Mouse (Mus musculus): ENCODE data around the gene Foxn3. TPM values are rescaled to one million over a fixed set of nuclear protein-coding genes. Genes with fewer than 3 reads are reported as not detected.

The Foxn3 gene
- polyA plus RNA-seq, 1 experiment, result 61.0 TPM

- Histone ChIP-seq H3K9ac (ENCODE audit: low read depth, poor library complexity, severe bottlenecking) (no peak overlapping the region), H3K27ac (ENCODE audit: insufficient read depth, low read length) (no peak overlapping the region; the same call in 1 of the 2 replicates)
These were observed 214.3 kb downstream of the Foxn3 start for GRCm38 (mm10) chr12:99348940-99349649.

GRCm38 (mm10) chr12:99347512-99347911 is 215.9 kb downstream of the Foxn3 start:
- H3K36me3 ChIP-seq (ENCODE audit: control insufficient read depth, insufficient read depth, low read length, poor library complexity, severe bottlenecking), result no peaks in the 10 kb centered on the region
- H3K9me3 ChIP-seq (replicated peaks; ENCODE audit: control insufficient read depth, insufficient read depth, low read length, poor library complexity, severe bottlenecking), result no peaks in the 10 kb centered on the region
- no peak for TF ChIP-seq CTCF (IDR thresholded peaks at IDR 0.05; ENCODE audit: low read depth, low read length)
- no peak for TF ChIP-seq POLR2A (IDR thresholded peaks at IDR 0.05; ENCODE audit: insufficient read depth, low read length)
- TF ChIP-seq EP300 (IDR thresholded peaks at IDR 0.05; ENCODE audit: insufficient read depth, low read depth, low read length), result no peak
- H3K9ac ChIP-seq (ENCODE audit: low read depth, poor library complexity, severe bottlenecking), result no peak overlapping the region
- peaks cover 24% of the 10 kb centered on the region for H3K4me1 ChIP-seq (ENCODE audit: control insufficient read depth, insufficient read depth, low read length)
- no peak overlapping the region for H3K27ac ChIP-seq (ENCODE audit: insufficient read depth, low read length)
- no peak overlapping the region for H3K4me3 ChIP-seq (ENCODE audit: low read depth, low read length)
- H3K27me3 ChIP-seq (ENCODE audit: control insufficient read depth, insufficient read depth, low read length, poor library complexity, severe bottlenecking), result no peaks in the 10 kb centered on the region

More at GRCm38 (mm10) chr12:99348940-99349649, 214.3 kb downstream of the Foxn3 start:
- H3K9me3 ChIP-seq (replicated peaks; ENCODE audit: control insufficient read depth, insufficient read depth, low read length, poor library complexity, severe bottlenecking), result no peaks in the 10 kb centered on the region
- no peaks in the 10 kb centered on the region for H3K27me3 ChIP-seq (ENCODE audit: control insufficient read depth, insufficient read depth, low read length, poor library complexity, severe bottlenecking)
- TF ChIP-seq POLR2A (IDR thresholded peaks at IDR 0.05; ENCODE audit: insufficient read depth, low read length) (no peak), EP300 (IDR thresholded peaks at IDR 0.05; ENCODE audit: insufficient read depth, low read depth, low read length) (no peak), CTCF (IDR thresholded peaks at IDR 0.05; ENCODE audit: low read depth, low read length) (no peak)
- no peaks in the 10 kb centered on the region for H3K36me3 ChIP-seq (ENCODE audit: control insufficient read depth, insufficient read depth, low read length, poor library complexity, severe bottlenecking)
- H3K4me1 ChIP-seq (ENCODE audit: control insufficient read depth, insufficient read depth, low read length), result peaks cover 17% of the 10 kb centered on the region
- H3K4me3 ChIP-seq (ENCODE audit: low read depth, low read length), result no peak overlapping the region

DNA sequence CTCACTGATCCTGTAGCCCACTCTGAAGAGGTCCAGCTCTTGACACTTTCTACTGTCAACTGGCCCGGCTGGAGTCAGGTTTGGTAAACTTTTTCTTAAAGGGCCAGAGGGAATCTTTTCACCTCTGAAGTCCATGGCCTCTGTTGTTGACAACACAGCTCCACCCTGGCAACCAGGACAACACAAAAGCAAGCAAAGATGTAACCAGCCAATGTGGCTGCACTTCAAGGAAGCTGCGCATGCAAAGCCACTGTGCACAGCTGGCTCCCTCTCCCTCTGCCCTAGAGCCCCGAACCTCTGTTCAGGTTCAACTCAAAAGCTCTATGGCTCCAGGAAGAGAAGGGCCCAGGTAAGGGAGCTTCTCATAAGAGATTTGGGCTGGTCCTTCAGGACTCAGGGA is 216.4 kb downstream of the Foxn3 start:
- Histone ChIP-seq H3K9ac (ENCODE audit: low read depth, poor library complexity, severe bottlenecking) (no peak overlapping the region), H3K27ac (ENCODE audit: insufficient read depth, low read length) (no peak overlapping the region), H3K36me3 (ENCODE audit: control insufficient read depth, insufficient read depth, low read length, poor library complexity, severe bottlenecking) (no peaks in the 10 kb centered on the region), H3K4me3 (ENCODE audit: low read depth, low read length) (no peak overlapping the region), H3K27me3 (ENCODE audit: control insufficient read depth, insufficient read depth, low read length, poor library complexity, severe bottlenecking) (no peaks in the 10 kb centered on the region), H3K9me3 (replicated peaks; ENCODE audit: control insufficient read depth, insufficient read depth, low read length, poor library complexity, severe bottlenecking) (no peaks in the 10 kb centered on the region), H3K4me1 (ENCODE audit: control insufficient read depth, insufficient read depth, low read length) (peaks cover 24% of the 10 kb centered on the region)
- TF ChIP-seq POLR2A (IDR thresholded peaks at IDR 0.05; ENCODE audit: insufficient read depth, low read length), result no peak
- no peak for TF ChIP-seq EP300 (IDR thresholded peaks at IDR 0.05; ENCODE audit: insufficient read depth, low read depth, low read length)
- TF ChIP-seq CTCF (IDR thresholded peaks at IDR 0.05; ENCODE audit: low read depth, low read length), result no peak

DNA sequence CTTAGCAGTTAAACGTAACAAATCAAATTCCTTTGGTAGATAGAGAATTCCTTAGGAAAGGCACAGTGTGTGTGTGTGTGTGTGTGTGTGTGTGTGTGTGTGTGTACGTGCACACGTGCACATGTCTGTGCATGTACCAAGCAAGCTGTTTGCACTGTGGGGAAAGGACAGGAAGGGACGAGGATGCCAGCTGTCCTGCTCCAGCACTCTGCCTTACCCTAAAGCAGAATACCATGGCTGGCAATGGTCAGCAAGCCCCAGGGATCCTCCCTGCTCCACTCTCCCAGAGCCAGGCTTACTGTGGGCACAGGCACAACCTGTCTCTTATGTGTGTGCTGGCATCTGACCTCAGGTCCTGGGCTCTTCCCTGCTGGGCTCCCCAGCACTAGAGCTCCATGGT is 218.1 kb downstream of the Foxn3 start:
- H3K4me1 ChIP-seq (ENCODE audit: control insufficient read depth, insufficient read depth, low read length), result peaks cover 24% of the 10 kb centered on the region

DNA sequence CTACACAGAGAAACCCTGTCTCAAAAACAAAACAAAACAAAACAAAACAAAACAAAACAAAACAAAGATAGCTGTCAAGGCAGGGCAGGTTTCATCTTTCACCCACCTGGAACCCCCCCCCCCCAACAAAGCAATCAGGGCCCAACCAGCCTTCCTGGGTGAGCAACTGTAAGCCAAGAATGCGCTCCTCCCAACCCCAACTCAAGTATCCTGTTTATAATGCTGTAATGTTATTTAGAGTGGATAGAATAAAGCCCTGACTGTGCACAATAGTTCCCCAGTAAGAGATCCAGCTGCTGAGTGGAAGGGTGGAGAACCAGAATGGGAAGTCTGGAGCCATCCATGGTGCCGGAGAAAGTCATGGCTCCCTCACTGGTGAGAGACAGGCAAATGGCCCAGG is 220.0 kb downstream of the Foxn3 start:
- Histone ChIP-seq H3K9me3 (replicated peaks; ENCODE audit: control insufficient read depth, insufficient read depth, low read length, poor library complexity, severe bottlenecking) (no peaks in the 10 kb centered on the region), H3K27ac (ENCODE audit: insufficient read depth, low read length) (peak overlapping the region; percentile 69), H3K27me3 (ENCODE audit: control insufficient read depth, insufficient read depth, low read length, poor library complexity, severe bottlenecking) (no peaks in the 10 kb centered on the region), H3K4me3 (ENCODE audit: low read depth, low read length) (no peak overlapping the region), H3K4me1 (ENCODE audit: control insufficient read depth, insufficient read depth, low read length) (peaks cover 17% of the 10 kb centered on the region), H3K9ac (ENCODE audit: low read depth, poor library complexity, severe bottlenecking) (no peak overlapping the region), H3K36me3 (ENCODE audit: control insufficient read depth, insufficient read depth, low read length, poor library complexity, severe bottlenecking) (no peaks in the 10 kb centered on the region)
- TF ChIP-seq EP300 (IDR thresholded peaks at IDR 0.05; ENCODE audit: insufficient read depth, low read depth, low read length), result peak; percentile 77
- TF ChIP-seq CTCF (IDR thresholded peaks at IDR 0.05; ENCODE audit: low read depth, low read length), result no peak
- no peak for TF ChIP-seq POLR2A (IDR thresholded peaks at IDR 0.05; ENCODE audit: insufficient read depth, low read length)

More for the DNA sequence above, 218.1 kb downstream of the Foxn3 start:
- Histone ChIP-seq H3K9me3 (replicated peaks; ENCODE audit: control insufficient read depth, insufficient read depth, low read length, poor library complexity, severe bottlenecking) (no peaks in the 10 kb centered on the region), H3K36me3 (ENCODE audit: control insufficient read depth, insufficient read depth, low read length, poor library complexity, severe bottlenecking) (no peaks in the 10 kb centered on the region), H3K4me3 (ENCODE audit: low read depth, low read length) (no peak overlapping the region), H3K9ac (ENCODE audit: low read depth, poor library complexity, severe bottlenecking) (no peak overlapping the region), H3K27ac (ENCODE audit: insufficient read depth, low read length) (peak overlapping the region; percentile 19), H3K27me3 (ENCODE audit: control insufficient read depth, insufficient read depth, low read length, poor library complexity, severe bottlenecking) (no peaks in the 10 kb centered on the region)
- TF ChIP-seq POLR2A (IDR thresholded peaks at IDR 0.05; ENCODE audit: insufficient read depth, low read length) (no peak), EP300 (IDR thresholded peaks at IDR 0.05; ENCODE audit: insufficient read depth, low read depth, low read length) (no peak), CTCF (IDR thresholded peaks at IDR 0.05; ENCODE audit: low read depth, low read length) (no peak)

- H3K36me3 ChIP-seq (ENCODE audit: control insufficient read depth, insufficient read depth, low read length, poor library complexity, severe bottlenecking), result no peaks in the 10 kb centered on the region
- no peaks in the 10 kb centered on the region for H3K27me3 ChIP-seq (ENCODE audit: control insufficient read depth, insufficient read depth, low read length, poor library complexity, severe bottlenecking)
- no peak overlapping the region for H3K4me3 ChIP-seq (ENCODE audit: low read depth, low read length)
- peaks cover 17% of the 10 kb centered on the region for H3K4me1 ChIP-seq (ENCODE audit: control insufficient read depth, insufficient read depth, low read length)
- no peaks in the 10 kb centered on the region for H3K9me3 ChIP-seq (replicated peaks; ENCODE audit: control insufficient read depth, insufficient read depth, low read length, poor library complexity, severe bottlenecking)
- peak overlapping the region; percentile 48 for H3K27ac ChIP-seq (ENCODE audit: insufficient read depth, low read length)
- no peak for TF ChIP-seq POLR2A (IDR thresholded peaks at IDR 0.05; ENCODE audit: insufficient read depth, low read length)
- TF ChIP-seq EP300 (IDR thresholded peaks at IDR 0.05; ENCODE audit: insufficient read depth, low read depth, low read length), result peak; percentile 97
- TF ChIP-seq CTCF (IDR thresholded peaks at IDR 0.05; ENCODE audit: low read depth, low read length), result no peak
- H3K9ac ChIP-seq (ENCODE audit: low read depth, poor library complexity, severe bottlenecking), result no peak overlapping the region
These were observed 221.2 kb downstream of the Foxn3 start for GRCm38 (mm10) chr12:99342160-99342559.

Data from ES-Bruce4 (cell line).